Mouse (Mus musculus): Measurements from ENCODE around the gene Nckipsd.

GRCm38 (mm10) chr9:108855335-108855734, 47.2 kb downstream of the Nckipsd start:
- no peak for TF ChIP-seq CTCF (IDR thresholded peaks at IDR 0.05; ENCODE audit: low read depth, low read length)
- TF ChIP-seq GATA1 (IDR thresholded peaks at IDR 0.05; ENCODE audit: borderline replicate concordance, low read length): no peak
- TF ChIP-seq POLR2AphosphoS5 (IDR thresholded peaks at IDR 0.05; ENCODE audit: insufficient replicate concordance, low read depth, low read length): no peak
- no peak for TF ChIP-seq TAL1 (conservative IDR thresholded peaks at IDR 0.05; ENCODE audit: low read depth, low read length)
- TF ChIP-seq GATA2 (IDR thresholded peaks at IDR 0.05; ENCODE audit: borderline replicate concordance, low read depth, low read length): no peak

All from G1E (cell line).